17 mouse cellular contexts compared by ENCODE assay signal in genomic region chr1:131702094-131702766, GRCm38 (mm10). TPM values are rescaled to one million over a fixed set of nuclear protein-coding genes. Genes with fewer than 3 reads are reported as not detected.
DNase-seq lines count a peak whose midpoint lies in the region; ATAC-seq lines count a peak whose summit lies in the region.
"Had no signal": no experiment of that assay in that cellular context is flagged by ENCODE, and none has a peak within 500 bp of the region (broad histone marks: within the 10 kb centered on the region; RNA-seq: fewer than 3 reads in every experiment).

No protein-coding gene starts in this region.

- WGBS in heart, embryonic 15.5 days, result 22% methylated on average over 8 of the region's 8 CpGs

- no peaks in the 10 kb centered on the region for H3K36me3 ChIP-seq in heart, embryonic 15.5 days
- H3K36me3 ChIP-seq: embryonic facial prominence, embryonic 13.5 days had no signal

- no peak for DNase-seq in heart, postnatal 25 days (ENCODE audit: low spot score)
- peak; percentile 26 for DNase-seq in thymus, postnatal 25 days
- no peak for DNase-seq in thymus, postnatal 36 days
- DNase-seq in cerebellum, adult 18-20 months, result no peak
- no peak for DNase-seq in layer of hippocampus, adult 18-20 months (ENCODE audit: low spot score in 2 of 2)
- no peak for DNase-seq in layer of hippocampus, adult 8-10 months (ENCODE audit: low spot score in 2 of 2)
- DNase-seq: cerebellum, postnatal 10 days; gastrocnemius, postnatal 14 days; liver had no signal

- no peaks in the 10 kb centered on the region for H3K27me3 ChIP-seq in heart, embryonic 15.5 days
- H3K27me3 ChIP-seq: embryonic facial prominence, embryonic 13.5 days had no signal

- 0 out of 2 replicates have a peak overlapping the region, but pooled peaks have one; percentile 14 for H3K27ac ChIP-seq in heart, embryonic 15.5 days
- H3K27ac ChIP-seq: embryonic facial prominence, embryonic 13.5 days; kidney, postnatal 0 days; left cerebral cortex, adult 2 months had no signal

- no peak overlapping the region for H3K9ac ChIP-seq in heart, embryonic 15.5 days
- H3K9ac ChIP-seq: embryonic facial prominence, embryonic 13.5 days had no signal

- no peak overlapping the region for H3K4me3 ChIP-seq in heart, embryonic 15.5 days
- H3K4me3 ChIP-seq: embryonic facial prominence, embryonic 13.5 days; left cerebral cortex, adult 2 months had no signal

- H3K9me3 ChIP-seq in heart, embryonic 15.5 days (replicated peaks), result no peaks in the 10 kb centered on the region
- H3K9me3 ChIP-seq: embryonic facial prominence, embryonic 13.5 days had no signal

- peak; percentile 42; the same call in 1 of the 2 replicates for ATAC-seq in heart, embryonic 15.5 days (replicated peaks; ENCODE audit: insufficient number of reproducible peaks, insufficient read depth, low FRiP score, low read depth)
- peak; percentile 58 for ATAC-seq in megakaryocyte, adult 5-6 weeks (ENCODE audit: poor library complexity, severe bottlenecking)
- ATAC-seq: forebrain, embryonic 14.5 days had no signal

- H3K4me2 ChIP-seq in heart, embryonic 15.5 days, result peak overlapping the region; percentile 43
- H3K4me2 ChIP-seq: embryonic facial prominence, embryonic 13.5 days had no signal

- intact Hi-C loops in heart, postnatal 25 days (cut with DNase I), result no loop called here

- peaks cover 9% of the 10 kb centered on the region for H3K4me1 ChIP-seq in heart, embryonic 15.5 days (replicated peaks)
- H3K4me1 ChIP-seq: embryonic facial prominence, embryonic 13.5 days had no signal

RNA-seq across cellular contexts. Expression of gene Rab7b, which starts 13.7 kb away (rescaled TPM):
- polyA plus RNA-seq in heart, embryonic 15.5 days (2015; fragmentation: Nextera tagmentation; extraction: Ambion mirVana), result 3.3 and 3.7 TPM in 2 replicates
- total RNA-seq in heart, postnatal 25 days (2021), result 1 to 10 TPM; 3.2 to 4.4 TPM
- 3.3 and 4.0 TPM in 2 replicates for total RNA-seq in megakaryocyte, adult 5-6 weeks (2015)
- total RNA-seq in megakaryocyte, adult 5-6 weeks (2017), result 22.4 TPM in 2 replicates
- total RNA-seq in layer of hippocampus, adult 18-20 months (2021), result under 1 TPM; 0.76 to 0.77 TPM
- total RNA-seq in layer of hippocampus, adult 8-10 months (2022), result 10 to 100 TPM in 1 of 4 experiments, 1 to 10 TPM in 2, under 1 TPM in 1; 0.85 to 15.3 (median 5.2) TPM

RNA-seq across cellular contexts. Expression of gene Slc26a9, which starts 41.6 kb away (rescaled TPM):
- polyA plus RNA-seq in heart, embryonic 15.5 days (2015; fragmentation: Nextera tagmentation; extraction: Ambion mirVana), result 0.08 and 0.22 TPM in 2 replicates
- not detected for total RNA-seq in heart, postnatal 25 days (2021)
- not detected in 2 replicates for total RNA-seq in megakaryocyte, adult 5-6 weeks (2015)
- total RNA-seq in megakaryocyte, adult 5-6 weeks (2017), result not detected in 2 replicates
- under 1 TPM; 0.12 to 0.15 TPM for total RNA-seq in layer of hippocampus, adult 18-20 months (2021)
- under 1 TPM; 0.07 to 0.31 (median 0.17) TPM for total RNA-seq in layer of hippocampus, adult 8-10 months (2022)
- total RNA-seq: gastrocnemius, postnatal 14 days had no signal
- polyA plus RNA-seq: embryonic facial prominence, embryonic 13.5 days; small intestine, adult 2 months; urinary bladder, adult 2 months had no signal
